Mouse (Mus musculus) forebrain, embryonic 15.5 days (tissue): ENCODE data around the gene Wnt11. TPM values are rescaled to one million over a fixed set of nuclear protein-coding genes. Genes with fewer than 3 reads are reported as not detected.

Source experiments
- ATAC-seq: fragments of 200-750 bp; cut with Nextera tagmentation; replicated peaks from 2 replicates; pipeline ENCODE4 v1.8.0; 2017; ENCODE audit warnings: mild to moderate bottlenecking, moderate TSS enrichment, moderate library complexity
- H3K27ac ChIP-seq: fragments of 300-500 bp; sonication (generic); replicated peaks from 2 replicates; pipeline ENCODE4 v1.5.1; 2015; ENCODE audit warnings: mild to moderate bottlenecking, inconsistent platforms
- H3K27me3 ChIP-seq: fragments of 300-500 bp; sonication (generic); 2 replicates; pipeline ENCODE4 v1.6.1; 2015; ENCODE audit warnings: inconsistent platforms
- H3K36me3 ChIP-seq: fragments of 300-500 bp; sonication (generic); 2 replicates; pipeline ENCODE4 v1.6.1; 2015; ENCODE audit warnings: mild to moderate bottlenecking, inconsistent platforms
- H3K4me1 ChIP-seq: fragments of 300-500 bp; sonication (generic); 2 replicates; pipeline ENCODE4 v1.6.1; 2015; ENCODE audit warnings: inconsistent platforms
- H3K4me2 ChIP-seq: fragments of 300-500 bp; sonication (generic); replicated peaks from 2 replicates; pipeline ENCODE4 v1.6.1; 2015; ENCODE audit warnings: mild to moderate bottlenecking, inconsistent platforms
- H3K4me3 ChIP-seq: fragments of 300-500 bp; sonication (generic); 2 replicates; pipeline ENCODE4 v1.5.1; 2015; ENCODE audit warnings: mild to moderate bottlenecking, inconsistent platforms
- H3K9ac ChIP-seq: fragments of 300-500 bp; sonication (generic); replicated peaks from 2 replicates; pipeline ENCODE4 v1.6.1; 2015; ENCODE audit warnings: mild to moderate bottlenecking, inconsistent platforms
- H3K9me3 ChIP-seq: fragments of 300-500 bp; sonication (generic); 2 replicates; pipeline ENCODE4 v1.6.1; 2016; ENCODE audit warnings: inconsistent platforms
- WGBS: fragments of 180-500 bp; shearing (Covaris S2); methylation state at CpG from one replicate; pipeline ENCODE4 v1.1.7; 2015; ENCODE audit warnings: mixed read lengths; 5-methylcytosine and 5-hydroxymethylcytosine counted together
- polyA plus RNA-seq: library from polyadenylated mRNA; unstranded; fragments of >200 nt; fragmentation: Nextera tagmentation; extraction: Ambion mirVana; gene quantifications from 2 replicates; pipeline ENCODE4 v1.2.1, GENCODE M21; 2015

The Wnt11 gene
- polyA plus RNA-seq, 1 experiment from 2014 or later: 0.53 TPM

DNA sequence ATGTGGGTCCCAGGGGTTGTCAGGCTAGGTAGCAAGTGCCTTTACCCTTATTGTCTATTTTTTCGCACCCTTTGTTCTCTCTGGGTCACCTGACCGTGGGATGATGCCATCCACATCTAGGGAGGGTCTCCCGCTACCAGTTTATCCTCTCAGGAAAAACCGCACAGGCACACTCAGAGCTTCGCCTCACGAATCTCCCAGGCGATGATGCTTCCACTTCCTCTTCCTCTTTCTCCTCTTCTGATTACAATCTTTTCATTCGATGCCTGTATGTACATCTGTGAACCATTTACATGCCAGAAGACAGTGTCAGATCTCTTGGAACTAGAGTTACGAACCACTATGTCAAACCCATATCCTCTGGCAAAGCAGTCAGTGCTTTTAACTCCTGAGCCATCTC is 31.7 kb upstream of the Wnt11 start:
- Histone ChIP-seq H3K27ac (no peak overlapping the region), H3K9ac (no peak overlapping the region), H3K36me3 (no peaks in the 10 kb centered on the region), H3K4me1 (peaks cover 5% of the 10 kb centered on the region; the same call in 1 of the 2 replicates), H3K27me3 (no peaks in the 10 kb centered on the region), H3K4me3 (no peak overlapping the region), H3K9me3 (no peaks in the 10 kb centered on the region), H3K4me2 (no peak overlapping the region)
- 84% methylated on average over 9 of the region's 9 CpGs for WGBS
- ATAC-seq: no peak

DNA sequence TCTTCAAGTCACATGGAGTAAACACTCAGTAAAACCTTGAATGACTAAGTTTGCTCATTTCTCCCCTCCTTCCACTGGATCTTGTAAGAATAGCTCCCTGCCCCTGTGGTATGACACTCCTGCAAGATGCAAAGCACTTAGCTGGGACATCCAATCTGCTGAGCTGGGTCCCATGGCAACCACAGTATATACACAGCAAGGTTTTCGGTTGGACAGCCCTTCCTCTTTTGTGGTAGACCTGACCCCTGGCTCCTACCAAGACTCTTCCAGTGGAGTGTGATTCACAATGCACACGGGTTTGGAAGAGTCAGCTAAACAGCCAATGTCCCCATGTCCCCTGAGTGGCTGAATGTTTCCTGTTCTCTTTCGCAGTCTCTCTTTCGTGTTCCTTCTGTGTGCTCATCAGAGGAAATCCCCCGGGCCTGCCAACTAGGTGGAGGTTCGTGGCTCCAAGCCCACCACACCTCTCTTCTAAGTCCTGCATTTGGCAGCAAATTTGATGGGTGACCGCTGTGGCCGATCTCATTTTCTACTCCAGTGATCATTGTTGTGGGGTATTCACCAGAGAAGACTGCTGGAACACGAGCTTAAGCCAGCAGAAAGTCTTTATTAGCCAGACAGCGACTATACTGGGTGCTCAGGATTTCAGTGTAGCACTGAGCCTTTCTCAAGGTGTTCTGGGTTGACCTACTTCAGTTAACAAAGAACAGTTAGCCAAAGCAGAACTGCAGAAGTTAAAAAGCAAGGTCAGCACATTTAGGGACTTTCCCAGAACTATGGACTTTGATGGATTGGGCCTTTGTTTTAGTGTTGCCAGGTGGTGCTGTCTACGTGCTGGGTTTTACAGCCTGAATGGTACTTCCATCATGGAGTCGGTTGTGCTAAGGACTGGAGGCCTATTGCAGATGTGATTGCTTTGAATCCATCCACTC is 29.8 kb upstream of the Wnt11 start:
- Histone ChIP-seq H3K9me3 (no peaks in the 10 kb centered on the region), H3K27me3 (no peaks in the 10 kb centered on the region), H3K36me3 (no peaks in the 10 kb centered on the region), H3K9ac (no peak overlapping the region), H3K27ac (no peak overlapping the region), H3K4me2 (no peak overlapping the region), H3K4me3 (no peak overlapping the region), H3K4me1 (peaks cover 5% of the 10 kb centered on the region; the same call in 1 of the 2 replicates)
- no peak for ATAC-seq
- WGBS: 53% methylated on average over 12 of the region's 12 CpGs

DNA sequence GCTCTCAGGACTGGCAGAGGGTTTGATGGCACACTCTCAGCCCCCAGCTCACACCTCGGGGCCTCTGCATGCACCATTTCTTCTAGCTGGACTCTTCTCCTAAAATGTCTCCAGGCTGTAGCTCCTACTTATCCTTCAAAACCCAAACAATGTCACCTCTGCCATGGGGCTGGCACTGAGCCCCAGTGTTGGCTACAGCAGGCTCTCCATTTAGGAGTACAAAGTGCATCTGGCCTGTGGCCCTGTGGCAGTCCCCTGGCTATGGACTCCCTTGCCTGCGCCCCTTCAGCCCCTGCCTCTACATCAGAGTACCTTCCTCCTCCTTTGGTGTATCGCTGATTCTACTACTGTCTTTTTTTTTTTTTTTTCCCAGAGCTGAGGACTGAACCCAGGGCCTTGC is 28.0 kb upstream of the Wnt11 start:
- Histone ChIP-seq H3K36me3 (no peaks in the 10 kb centered on the region), H3K27me3 (no peaks in the 10 kb centered on the region), H3K4me2 (no peak overlapping the region), H3K4me3 (no peak overlapping the region), H3K4me1 (peaks cover 5% of the 10 kb centered on the region; the same call in 1 of the 2 replicates), H3K9ac (no peak overlapping the region), H3K27ac (no peak overlapping the region), H3K9me3 (no peaks in the 10 kb centered on the region)
- ATAC-seq: no peak
- 74% methylated on average over 3 of the region's 3 CpGs for WGBS

DNA sequence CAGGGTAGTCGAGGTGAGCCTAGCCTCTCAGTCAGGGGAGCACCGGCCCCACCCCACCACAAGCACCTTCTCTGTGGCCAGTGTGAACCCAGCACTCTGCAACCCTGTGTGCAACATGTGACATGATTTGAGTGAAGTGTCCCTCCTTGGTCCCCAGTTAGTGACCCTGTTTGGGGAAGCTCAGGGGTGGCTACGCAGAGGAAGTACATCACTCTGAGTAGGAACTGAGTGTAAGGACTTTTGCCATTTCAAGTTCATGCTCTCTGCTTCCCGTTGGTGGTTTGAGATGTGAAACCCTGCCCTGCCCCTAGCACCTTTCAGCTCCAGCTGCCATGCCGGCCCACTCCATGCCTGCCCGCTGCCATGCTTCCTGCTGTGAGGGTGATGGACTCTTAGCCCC is 25.5 kb upstream of the Wnt11 start:
- ATAC-seq: no peak
- Histone ChIP-seq H3K27me3 (no peaks in the 10 kb centered on the region), H3K9me3 (no peaks in the 10 kb centered on the region), H3K4me1 (peaks cover 8% of the 10 kb centered on the region; the same call in 1 of the 2 replicates), H3K4me2 (no peak overlapping the region), H3K27ac (no peak overlapping the region), H3K9ac (no peak overlapping the region), H3K4me3 (no peak overlapping the region), H3K36me3 (no peaks in the 10 kb centered on the region)
- WGBS: 86% methylated on average over 6 of the region's 6 CpGs

DNA sequence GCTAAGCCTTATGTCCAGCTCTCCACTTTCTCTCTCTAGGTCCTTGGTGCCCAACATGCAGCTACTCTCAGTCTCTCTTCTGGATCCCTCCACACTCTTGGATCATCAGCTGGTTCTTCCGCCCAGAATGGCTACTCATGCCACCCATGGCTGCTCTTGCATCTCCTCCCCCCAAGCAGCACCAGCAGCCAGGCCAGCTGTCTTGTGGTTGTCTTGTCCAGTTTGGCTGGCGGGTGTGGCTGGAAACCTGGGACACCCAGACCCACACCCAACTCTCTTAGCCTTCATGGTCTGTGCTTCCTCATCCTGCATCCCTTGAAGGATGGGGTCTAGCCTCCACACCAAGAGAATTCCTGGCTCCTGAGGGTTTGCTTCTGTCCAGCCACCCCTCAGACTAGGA is 24.3 kb upstream of the Wnt11 start:
- Histone ChIP-seq H3K27me3 (no peaks in the 10 kb centered on the region), H3K4me3 (no peak overlapping the region), H3K9ac (no peak overlapping the region), H3K4me2 (no peak overlapping the region), H3K4me1 (peaks cover 7% of the 10 kb centered on the region; the same call in 1 of the 2 replicates), H3K36me3 (no peaks in the 10 kb centered on the region), H3K27ac (no peak overlapping the region), H3K9me3 (no peaks in the 10 kb centered on the region)
- WGBS: 85% methylated on average over 2 of the region's 2 CpGs
- no peak for ATAC-seq

DNA sequence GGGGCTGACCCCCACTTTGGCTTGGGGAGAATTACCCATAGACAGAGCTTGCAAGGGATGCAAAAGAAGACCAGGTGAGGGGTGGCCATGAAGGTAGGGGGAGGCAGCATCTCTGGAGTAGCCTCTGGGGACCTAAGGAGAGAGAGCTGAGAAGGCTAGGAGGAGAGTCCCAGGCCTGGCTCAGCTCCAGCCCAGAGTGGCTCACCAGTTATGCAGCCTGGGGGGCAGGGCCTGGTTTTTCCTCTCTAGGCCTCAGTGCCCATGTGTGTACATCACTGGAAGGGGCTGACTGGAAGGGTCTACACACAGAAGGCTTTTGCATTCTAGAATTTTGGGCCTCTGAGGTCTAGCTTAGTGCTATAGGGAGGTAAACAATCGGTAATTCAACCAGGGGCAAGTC is 14.4 kb upstream of the Wnt11 start:
- Histone ChIP-seq H3K9ac (no peak overlapping the region), H3K27ac (no peak overlapping the region), H3K9me3 (no peaks in the 10 kb centered on the region), H3K4me2 (no peak overlapping the region), H3K4me3 (no peak overlapping the region), H3K4me1 (peaks cover 8% of the 10 kb centered on the region), H3K27me3 (no peaks in the 10 kb centered on the region; the same call in 1 of the 2 replicates), H3K36me3 (no peaks in the 10 kb centered on the region)
- WGBS: 88% methylated on average over 1 of the region's 1 CpGs
- ATAC-seq: no peak

DNA sequence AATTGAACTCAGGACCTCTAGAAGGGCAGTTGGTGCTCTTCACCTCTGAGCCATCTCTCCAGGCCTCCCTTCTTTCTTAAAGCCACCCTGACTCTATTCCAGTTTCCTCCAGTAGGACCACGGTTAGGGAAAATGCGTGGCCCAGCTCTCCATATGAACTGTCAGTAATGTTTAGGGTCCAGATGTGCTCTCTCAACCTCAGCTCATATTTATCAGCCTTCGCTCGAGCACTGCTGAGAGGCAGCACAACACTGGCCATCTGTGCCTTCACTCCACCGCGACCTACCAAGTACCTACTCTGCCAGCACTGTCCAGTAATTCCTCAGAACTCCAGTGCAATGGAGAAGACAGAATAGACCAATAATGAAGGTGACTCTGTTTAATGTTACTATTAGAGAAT is 12.0 kb upstream of the Wnt11 start:
- Histone ChIP-seq H3K27ac (no peak overlapping the region), H3K27me3 (no peaks in the 10 kb centered on the region; the same call in 1 of the 2 replicates), H3K9me3 (no peaks in the 10 kb centered on the region), H3K4me3 (no peak overlapping the region), H3K4me2 (no peak overlapping the region), H3K36me3 (no peaks in the 10 kb centered on the region), H3K9ac (no peak overlapping the region), H3K4me1 (no peaks in the 10 kb centered on the region)
- ATAC-seq: no peak
- 92% methylated on average over 6 of the region's 6 CpGs for WGBS

DNA sequence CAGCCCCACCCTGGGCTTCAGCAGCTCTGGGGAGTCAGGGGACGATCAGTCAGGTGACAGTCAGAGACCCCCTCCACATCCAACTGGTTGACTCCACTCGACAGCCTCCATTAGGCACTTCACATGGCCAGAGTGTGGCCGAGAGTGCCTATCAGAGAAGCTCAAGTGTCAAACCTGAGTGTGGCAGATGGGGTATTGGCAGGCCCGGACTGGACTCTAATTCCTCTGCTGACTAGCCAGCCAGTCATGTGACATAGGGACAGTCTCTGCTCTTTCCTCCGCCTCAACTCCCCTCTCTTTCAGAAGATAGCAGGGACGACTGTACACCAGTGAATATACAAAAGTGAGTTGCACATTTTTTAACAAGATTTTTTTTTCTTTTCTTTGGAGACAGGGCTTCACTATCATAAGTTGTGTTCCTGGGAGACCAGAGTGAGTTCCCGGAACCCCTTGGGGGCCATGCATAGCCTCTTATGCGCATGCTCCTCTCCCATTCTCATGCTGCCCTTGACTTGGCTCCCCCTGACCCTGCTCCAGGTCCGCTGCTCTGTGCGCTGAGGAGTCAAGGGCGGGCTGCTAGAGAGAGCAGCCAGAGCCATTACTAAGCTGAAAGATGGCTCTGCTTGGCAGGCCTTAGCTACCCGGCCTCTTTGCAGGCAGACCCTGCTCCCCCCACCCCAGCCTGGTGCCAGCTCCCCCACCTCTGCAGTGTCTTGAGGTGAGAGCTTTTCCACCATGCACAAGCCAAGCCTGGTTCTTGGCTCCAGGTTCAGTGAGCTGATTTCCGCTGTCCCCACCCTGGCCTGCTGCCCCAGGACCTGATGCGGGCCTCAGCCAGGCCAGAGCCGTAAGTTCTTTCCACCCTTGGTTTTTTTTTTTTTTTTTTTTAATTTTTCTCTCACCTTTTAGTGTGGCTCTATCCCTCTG is 10.8 kb upstream of the Wnt11 start:
- Histone ChIP-seq H3K9me3 (no peaks in the 10 kb centered on the region), H3K9ac (no peak overlapping the region), H3K36me3 (no peaks in the 10 kb centered on the region), H3K4me2 (no peak overlapping the region), H3K4me1 (no peaks in the 10 kb centered on the region), H3K27ac (no peak overlapping the region), H3K4me3 (no peak overlapping the region), H3K27me3 (no peaks in the 10 kb centered on the region)
- ATAC-seq: no peak
- 68% methylated on average over 15 of the region's 15 CpGs for WGBS

DNA sequence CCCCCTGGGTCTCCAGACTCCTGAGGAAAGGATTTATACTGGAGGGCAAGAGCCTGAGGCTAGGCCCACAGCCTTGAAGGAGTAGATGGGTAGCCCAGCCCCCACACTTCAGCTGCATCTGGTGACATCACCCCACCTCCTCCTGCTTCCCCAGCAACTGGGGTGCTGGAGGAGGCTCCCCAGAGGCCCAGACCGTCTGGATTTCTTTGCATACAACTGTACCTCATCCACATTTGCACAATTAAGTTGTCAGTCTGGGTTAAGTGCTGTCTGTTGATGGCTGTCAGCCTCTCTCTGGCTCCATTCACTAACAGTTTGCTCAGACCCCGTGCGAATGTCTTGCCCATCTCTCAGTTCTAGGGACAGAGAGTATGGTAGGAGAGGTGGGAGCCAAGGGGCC is 6.9 kb upstream of the Wnt11 start:
- ATAC-seq: peak; percentile 63; the same call in 1 of the 2 replicates
- H3K36me3 ChIP-seq: no peaks in the 10 kb centered on the region
- peaks cover 11% of the 10 kb centered on the region for H3K27me3 ChIP-seq
- H3K9me3 ChIP-seq: no peaks in the 10 kb centered on the region
- whole genome bisulfite sequencing: 53% methylated on average over 3 of the region's 3 CpGs
- no peak overlapping the region for H3K4me3 ChIP-seq
- no peak overlapping the region for H3K4me2 ChIP-seq
- no peak overlapping the region for H3K9ac ChIP-seq
- H3K4me1 ChIP-seq: no peaks in the 10 kb centered on the region
- H3K27ac ChIP-seq: no peak overlapping the region; the same call in 1 of the 2 replicates

DNA sequence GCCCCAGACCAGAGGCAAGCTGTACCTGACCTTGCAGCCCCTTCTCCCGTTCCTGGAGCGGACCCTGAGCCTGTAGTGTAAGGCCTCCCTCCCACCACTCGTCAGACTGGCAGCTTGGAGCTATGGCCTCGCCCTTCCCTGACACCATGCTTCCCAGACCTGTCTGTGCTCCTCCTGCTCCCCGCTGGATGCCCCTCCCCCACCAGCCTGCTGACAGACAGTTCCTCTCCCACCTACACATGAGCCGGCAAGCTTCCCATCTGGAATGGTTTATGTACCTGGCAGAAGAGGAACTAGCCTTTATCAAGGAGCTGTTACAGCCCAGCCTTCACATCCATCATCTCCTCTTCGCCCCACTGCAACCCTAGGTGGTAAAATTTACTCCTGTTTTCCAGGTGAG is 6.0 kb upstream of the Wnt11 start:
- 38% methylated on average over 7 of the region's 7 CpGs for WGBS
- Histone ChIP-seq H3K27ac (no peak overlapping the region; the same call in 1 of the 2 replicates), H3K9me3 (no peaks in the 10 kb centered on the region), H3K4me3 (no peak overlapping the region), H3K4me2 (no peak overlapping the region), H3K9ac (no peak overlapping the region), H3K27me3 (peaks cover 17% of the 10 kb centered on the region), H3K4me1 (no peaks in the 10 kb centered on the region), H3K36me3 (no peaks in the 10 kb centered on the region)
- no peak for ATAC-seq

DNA sequence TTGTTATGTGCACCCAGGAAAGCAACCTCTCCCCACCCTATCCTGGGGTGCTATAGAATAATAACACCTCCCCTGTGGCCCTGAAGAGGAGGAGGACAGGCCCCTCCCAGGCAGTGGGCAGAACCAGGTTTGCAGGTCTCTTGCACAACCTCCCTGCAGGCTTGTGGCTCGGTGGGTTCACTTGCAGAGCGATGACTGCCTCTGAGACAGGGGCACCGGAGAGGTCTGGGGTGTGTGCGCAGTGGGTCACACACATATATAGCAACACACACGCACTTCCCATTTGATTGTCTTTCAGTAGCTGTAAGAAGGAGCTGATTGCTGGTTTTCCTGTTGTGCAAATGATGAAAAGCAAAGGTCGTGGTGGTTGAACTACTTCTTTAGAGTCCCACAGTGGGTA is 3.6 kb upstream of the Wnt11 start:
- Histone ChIP-seq H3K36me3 (no peaks in the 10 kb centered on the region), H3K9ac (no peak overlapping the region), H3K9me3 (no peaks in the 10 kb centered on the region), H3K4me3 (no peak overlapping the region), H3K27me3 (peaks cover 38% of the 10 kb centered on the region), H3K27ac (no peak overlapping the region), H3K4me2 (no peak overlapping the region), H3K4me1 (peaks cover 20% of the 10 kb centered on the region)
- no peak for ATAC-seq
- WGBS: 59% methylated on average over 6 of the region's 6 CpGs
